Mouse (Mus musculus): ENCODE data around the gene Srrt. TPM values are rescaled to one million over a fixed set of nuclear protein-coding genes. Genes with fewer than 3 reads are reported as not detected.
"Not testable (repeated sequence)": the region's sequence is repeated elsewhere in the genome, so short reads cannot be mapped to it uniquely, and the experiment has no call there.

Gene Srrt
- total RNA-seq, 4 experiments from 2014 or later: 30.0 to 37.2 (median 34.0) TPM

DNA sequence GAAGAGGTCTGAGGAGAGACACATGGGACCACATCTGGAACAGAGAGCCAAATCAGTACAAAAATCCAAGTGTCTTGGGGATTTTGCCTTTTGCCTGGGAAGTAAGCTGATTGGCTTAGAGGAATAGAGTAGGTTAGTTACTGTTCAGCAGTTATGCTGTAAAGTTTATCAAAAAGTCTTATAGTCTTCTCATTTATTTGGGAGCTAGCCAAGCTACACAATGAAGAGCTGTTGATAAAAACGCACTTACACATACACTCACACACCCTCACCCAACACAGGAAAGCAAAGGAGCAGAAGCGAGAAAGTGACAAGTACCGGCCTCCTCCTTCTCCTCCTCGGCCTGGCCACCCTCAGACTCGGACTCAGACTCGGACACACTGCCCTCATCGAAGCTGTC is 8.2 kb downstream of the Srrt start:
- no peak for DNase-seq (ENCODE audit: low spot score in 2 of 2)

DNA sequence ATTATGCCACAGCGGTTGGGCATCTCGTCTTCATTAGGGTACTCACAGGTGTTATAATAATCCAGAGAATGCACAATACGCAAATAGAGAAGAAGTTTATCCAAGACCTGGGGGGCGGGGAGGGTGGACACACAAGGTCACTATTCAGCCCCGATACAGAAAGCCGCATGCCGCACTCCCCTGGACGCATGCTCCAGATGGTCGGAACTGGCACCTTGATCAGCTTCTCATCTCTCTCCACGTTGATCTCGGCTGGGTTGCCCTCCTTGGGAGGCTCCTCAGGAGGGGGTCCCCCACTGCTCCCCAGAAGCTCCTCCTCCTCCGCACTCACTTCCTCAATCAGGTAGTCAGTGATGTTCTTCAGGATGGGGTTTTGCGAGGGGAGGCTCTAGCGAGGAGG is 10.3 kb downstream of the Srrt start:
- DNase-seq (ENCODE audit: low spot score in 2 of 2): no peak

DNA sequence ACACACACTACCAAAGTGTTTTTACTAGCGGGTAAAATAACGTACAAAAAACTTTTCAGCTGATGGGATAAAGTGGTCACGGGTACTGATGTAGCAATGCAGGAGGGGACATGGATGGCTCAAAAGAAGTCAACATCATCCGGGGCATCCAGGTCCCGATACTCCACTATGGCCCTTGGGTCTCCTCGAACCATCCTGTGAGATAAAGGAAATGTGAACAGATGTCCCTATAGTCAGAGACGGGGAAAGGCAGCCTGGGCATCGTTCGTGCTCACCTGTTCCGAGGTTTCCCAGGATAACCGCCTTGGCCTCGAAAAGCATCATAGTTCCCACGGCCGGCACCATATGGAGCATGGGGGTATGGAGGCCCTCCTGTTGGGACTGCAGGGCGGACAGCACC is 11.8 kb downstream of the Srrt start:
- no peak for DNase-seq (ENCODE audit: low spot score in 2 of 2)

- no peak for DNase-seq (ENCODE audit: low spot score in 2 of 2)
These were observed 12.2 kb downstream of the Srrt start for GRCm38 (mm10) chr5:137295296-137295695.

- DNase-seq (ENCODE audit: low spot score in 2 of 2): no peak
These were observed 12.8 kb downstream of the Srrt start for GRCm38 (mm10) chr5:137294744-137295093.

- peak; percentile 91 to 96 for DNase-seq (ENCODE audit: low spot score in 2 of 2)
These were observed 13.4 kb downstream of the Srrt start, which contains the start of gene Ufsp1 for GRCm38 (mm10) chr5:137293839-137294743. Ufsp1 (plus strand) TSS chr5:137294629.

DNA sequence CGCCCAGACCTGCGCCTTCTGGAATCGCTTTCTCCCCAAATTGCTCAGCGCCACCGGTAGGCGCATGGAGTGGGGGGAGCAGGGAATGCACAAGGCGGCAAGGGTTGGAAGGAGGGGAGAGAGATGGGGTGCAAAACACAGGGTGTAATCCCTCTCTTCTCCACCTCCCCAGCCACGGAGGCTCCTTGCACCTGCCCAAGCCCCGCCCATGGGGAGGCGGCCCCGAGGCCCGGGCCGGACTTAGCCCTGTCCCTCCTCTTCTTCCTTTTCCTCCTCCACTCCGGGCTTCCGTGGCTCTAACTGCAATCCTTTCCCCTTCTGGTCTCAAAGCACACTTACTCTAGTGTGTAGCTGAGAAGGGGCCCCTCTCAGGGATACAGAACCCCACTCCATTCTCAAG is 14.2 kb downstream of the Srrt start:
- peak; percentile 66 to 67 for DNase-seq (ENCODE audit: low spot score in 2 of 2)

- DNase-seq (ENCODE audit: low spot score in 2 of 2): no peak
These were observed 16.0 kb downstream of the Srrt start for GRCm38 (mm10) chr5:137291381-137291926.

DNA sequence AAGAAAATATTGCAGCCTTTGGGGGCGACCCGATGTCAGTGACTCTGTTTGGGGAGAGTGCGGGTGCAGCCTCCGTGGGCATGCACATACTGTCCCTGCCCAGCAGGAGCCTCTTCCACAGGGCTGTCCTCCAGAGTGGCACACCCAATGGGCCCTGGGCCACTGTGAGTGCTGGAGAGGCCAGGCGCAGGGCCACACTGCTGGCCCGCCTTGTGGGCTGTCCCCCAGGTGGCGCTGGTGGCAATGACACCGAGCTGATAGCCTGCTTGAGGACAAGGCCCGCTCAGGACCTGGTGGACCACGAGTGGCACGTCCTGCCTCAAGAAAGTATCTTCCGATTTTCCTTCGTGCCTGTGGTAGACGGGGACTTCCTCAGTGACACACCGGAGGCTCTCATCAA is 16.8 kb downstream of the Srrt start:
- peak; percentile 67 to 79 for DNase-seq (ENCODE audit: low spot score in 2 of 2)

GRCm38 (mm10) chr5:137289591-137290365 is 17.7 kb downstream of the Srrt start:
- no peak for DNase-seq (ENCODE audit: low spot score in 2 of 2)

DNA sequence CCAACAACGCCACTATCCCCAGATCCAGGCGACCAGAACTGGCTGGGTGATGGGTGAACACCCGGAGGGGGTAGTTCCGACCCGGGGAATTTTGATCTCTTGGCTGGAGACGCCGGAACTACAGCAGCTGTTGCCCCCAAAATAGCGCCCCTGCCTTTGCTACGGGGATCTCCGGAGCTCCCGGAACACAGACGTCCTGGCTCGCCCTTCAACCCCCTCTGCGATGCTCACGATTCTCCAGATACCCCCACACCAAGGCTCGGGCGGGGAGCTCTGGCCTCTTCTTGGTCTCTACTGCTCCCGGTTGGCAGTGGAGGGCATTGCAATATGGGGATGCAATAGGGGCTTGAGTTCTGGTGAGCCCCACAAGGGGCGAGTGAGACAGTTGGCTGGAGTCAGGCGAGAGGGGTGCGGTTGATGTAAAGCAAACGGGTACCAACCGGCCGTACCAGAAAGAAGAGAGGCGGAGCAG is 18.4 kb downstream of the Srrt start:
- DNase-seq (ENCODE audit: low spot score in 2 of 2): peak; percentile 58 to 75

GRCm38 (mm10) chr5:137287953-137288743 is 19.3 kb downstream of the Srrt start:
- no peak for DNase-seq (ENCODE audit: low spot score in 2 of 2)

- DNase-seq (ENCODE audit: low spot score in 2 of 2): no peak
These were observed 20.2 kb downstream of the Srrt start, which contains the start of gene Ache for GRCm38 (mm10) chr5:137287032-137287952. Ache (plus strand) TSS chr5:137287519.

DNA sequence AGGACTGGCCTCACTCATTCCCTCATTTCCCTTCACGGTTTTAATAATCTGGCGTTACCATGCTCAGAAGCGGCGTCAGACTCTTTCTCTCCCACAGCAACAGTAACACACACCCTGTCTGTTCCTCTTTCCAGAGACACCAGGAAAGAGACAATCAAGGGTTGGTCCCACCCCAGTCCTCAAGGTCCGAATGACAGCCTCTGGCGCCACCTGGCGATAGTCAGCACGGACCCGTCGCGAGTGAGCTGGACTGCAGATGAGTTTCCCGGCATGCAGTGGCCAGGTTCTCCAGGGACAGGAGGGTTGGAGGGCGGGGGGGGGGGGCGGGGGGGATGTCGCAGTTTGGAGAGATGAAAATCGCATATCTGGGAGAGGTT is 20.8 kb downstream of the Srrt start:
- DNase-seq (ENCODE audit: low spot score in 2 of 2): peak; percentile 80 to 85

DNA sequence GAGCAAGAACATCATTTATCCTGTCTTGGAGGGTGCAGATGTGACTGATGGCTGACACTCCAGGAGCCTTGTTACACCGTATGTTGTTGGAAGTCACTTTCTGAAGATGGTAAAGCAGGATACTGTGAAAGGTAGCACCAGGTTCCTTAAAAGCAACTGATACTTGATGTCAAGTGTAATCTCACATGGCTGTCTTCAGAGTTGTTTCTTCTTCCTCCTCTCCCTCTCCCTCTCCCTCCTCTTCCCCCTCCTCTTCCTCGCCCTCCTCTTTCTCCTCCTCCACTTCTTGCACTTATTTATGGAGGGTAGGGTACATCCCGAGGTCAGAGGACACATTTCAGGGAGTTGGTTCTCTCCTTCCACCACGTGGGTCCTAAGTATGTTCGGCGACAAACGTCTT is 21.5 kb downstream of the Srrt start:
- DNase-seq (ENCODE audit: low spot score in 2 of 2): no peak

DNA sequence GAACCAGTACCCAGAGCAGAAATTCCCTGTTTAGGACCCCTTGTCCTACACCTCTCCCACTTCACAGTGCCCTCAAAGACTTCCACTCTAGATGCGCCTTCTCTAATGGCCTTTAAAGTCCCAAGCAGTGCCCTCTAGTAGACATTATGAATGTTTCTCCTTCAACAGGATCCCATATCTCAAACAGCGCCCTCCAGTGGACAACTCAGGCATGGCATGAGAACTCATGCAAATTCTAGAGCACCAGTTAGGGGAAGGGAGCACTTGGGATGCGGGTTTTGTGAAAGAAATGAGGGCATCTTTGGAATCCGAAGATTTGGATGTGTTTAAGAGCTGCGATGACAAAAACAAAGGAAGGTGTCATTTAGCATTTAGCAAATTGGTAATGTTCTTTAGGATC is 22.4 kb downstream of the Srrt start:
- no peak for DNase-seq (ENCODE audit: low spot score in 2 of 2)

DNA sequence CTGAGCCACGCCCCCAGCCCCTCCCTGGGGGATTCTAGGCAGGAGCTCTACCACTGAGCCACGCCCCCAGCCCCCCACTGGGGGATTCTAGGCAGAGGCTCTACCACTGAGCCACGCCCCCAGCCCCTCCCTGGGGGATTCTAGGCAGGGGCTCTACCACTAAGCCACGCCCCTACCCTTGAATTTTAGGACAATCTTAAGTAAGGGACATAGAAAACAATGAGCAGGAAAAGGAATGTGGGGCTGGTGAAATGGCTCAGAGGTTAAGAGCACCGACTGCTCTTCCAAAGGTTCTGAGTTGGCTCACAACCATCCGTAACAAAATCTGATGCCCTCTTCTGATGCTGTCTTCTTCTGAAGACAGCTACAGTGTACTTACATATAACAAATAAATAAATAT is 23.1 kb downstream of the Srrt start:
- not testable (repeated sequence) for DNase-seq (ENCODE audit: low spot score in 2 of 2)

GRCm38 (mm10) chr5:137277360-137278342 is 29.8 kb downstream of the Srrt start:
- DNase-seq (ENCODE audit: low spot score in 2 of 2): no peak
